Mouse (Mus musculus) myocyte (in vitro differentiated cells): Measurements from ENCODE around the gene Rnaseh2a.

ENCODE experiments used
- CEBPB ChIP-seq: IDR thresholded peaks from 2 replicates; pipeline ENCODE4 v1.6.1; 2011; ENCODE audit warnings: mild to moderate bottlenecking, moderate library complexity; ENCODE audit not compliant: poor library complexity, insufficient read depth, severe bottlenecking
- E2F4 ChIP-seq: IDR thresholded peaks from one replicate; pipeline ENCODE4 v1.6.1; 2011; ENCODE audit warnings: mild to moderate bottlenecking, control low read depth, moderate library complexity; ENCODE audit not compliant: insufficient read depth
- MYOD1 ChIP-seq, 3 experiments: IDR thresholded peaks; one replicate each; pipeline ENCODE4 v1.6.1; 2011; ENCODE audit warnings: control low read depth in 2 of 3, low read depth in 2 of 3, mild to moderate bottlenecking in 2 of 3, moderate library complexity in 1 of 3; ENCODE audit not compliant: insufficient read length in 2 of 3, control insufficient read depth in 1 of 3
- MYOG ChIP-seq, 3 experiments: IDR thresholded peaks; one replicate each; pipeline ENCODE4 v1.6.1; 2011; ENCODE audit warnings: control low read depth in 2 of 3, low read depth in 2 of 3, mild to moderate bottlenecking in 2 of 3; ENCODE audit not compliant: insufficient read length in 2 of 3, control insufficient read depth in 1 of 3, insufficient read depth in 1 of 3
- POLR2A ChIP-seq: IDR thresholded peaks from one replicate; pipeline ENCODE4 v1.6.1; 2011; ENCODE audit warnings: low read depth, mild to moderate bottlenecking, control low read depth, moderate library complexity; ENCODE audit not compliant: insufficient read length
- POLR2AphosphoS2 ChIP-seq: IDR thresholded peaks from one replicate; pipeline ENCODE4 v1.6.1; 2011; ENCODE audit warnings: low read depth, control low read depth; ENCODE audit not compliant: insufficient read length
- TCF12 ChIP-seq: IDR thresholded peaks from one replicate; pipeline ENCODE4 v1.6.1; 2011; ENCODE audit warnings: mild to moderate bottlenecking, control low read depth; ENCODE audit not compliant: poor library complexity, insufficient read depth, severe bottlenecking
- TCF3 ChIP-seq: IDR thresholded peaks from one replicate; pipeline ENCODE4 v1.6.1; 2011; ENCODE audit warnings: low read depth, control low read depth; ENCODE audit not compliant: insufficient read length
- USF1 ChIP-seq: IDR thresholded peaks from one replicate; pipeline ENCODE4 v1.6.1; 2011; ENCODE audit warnings: low read depth, mild to moderate bottlenecking, control low read depth, moderate library complexity

GRCm38 (mm10) chr8:84970135-84970790 lies 696 bp upstream of the Rnaseh2a start:
- no peak for TF ChIP-seq TCF12
- TF ChIP-seq USF1: no peak
- no peak for TF ChIP-seq POLR2A
- TF ChIP-seq E2F4: no peak
- no peak for TF ChIP-seq POLR2AphosphoS2
- no peak for TF ChIP-seq MYOD1 (IDR thresholded peaks at IDR 0.05; ENCODE audit: control insufficient read depth in 1 of 3, insufficient read length in 2 of 3, low read depth in 2 of 3)
- TF ChIP-seq CEBPB: no peak
- TF ChIP-seq TCF3: no peak
- TF ChIP-seq MYOG (IDR thresholded peaks at IDR 0.05; ENCODE audit: control insufficient read depth in 1 of 3, insufficient read depth in 1 of 3, insufficient read length in 2 of 3, low read depth in 2 of 3): no peak
